Mouse (Mus musculus): ENCODE results near the gene Slitrk2. TPM values are rescaled to one million over a fixed set of nuclear protein-coding genes. Genes with fewer than 3 reads are reported as not detected.

Slitrk2 gene
- 0.12 TPM in 2 replicates for total RNA-seq (2017)

GRCm38 (mm10) chrX:66648911-66649620, at the start of gene Slitrk2:
Gene Slitrk2 (plus strand): TSS chrX:66649318.
- ATAC-seq (ENCODE audit: extremely low read depth, insufficient number of reproducible peaks, low FRiP score, poor library complexity, severe bottlenecking), result no peak

GRCm38 (mm10) chrX:66605490-66605889, 43.6 kb upstream of the Slitrk2 start:
- ATAC-seq (ENCODE audit: extremely low read depth, insufficient number of reproducible peaks, low FRiP score, poor library complexity, severe bottlenecking), result no peak

- no peak for ATAC-seq (ENCODE audit: extremely low read depth, insufficient number of reproducible peaks, low FRiP score, poor library complexity, severe bottlenecking)
These were observed 3.5 kb downstream of the Slitrk2 start for GRCm38 (mm10) chrX:66652455-66653144.

- no peak for ATAC-seq (ENCODE audit: extremely low read depth, insufficient number of reproducible peaks, low FRiP score, poor library complexity, severe bottlenecking)
These were observed 8.2 kb downstream of the Slitrk2 start for GRCm38 (mm10) chrX:66657365-66657764.

DNA sequence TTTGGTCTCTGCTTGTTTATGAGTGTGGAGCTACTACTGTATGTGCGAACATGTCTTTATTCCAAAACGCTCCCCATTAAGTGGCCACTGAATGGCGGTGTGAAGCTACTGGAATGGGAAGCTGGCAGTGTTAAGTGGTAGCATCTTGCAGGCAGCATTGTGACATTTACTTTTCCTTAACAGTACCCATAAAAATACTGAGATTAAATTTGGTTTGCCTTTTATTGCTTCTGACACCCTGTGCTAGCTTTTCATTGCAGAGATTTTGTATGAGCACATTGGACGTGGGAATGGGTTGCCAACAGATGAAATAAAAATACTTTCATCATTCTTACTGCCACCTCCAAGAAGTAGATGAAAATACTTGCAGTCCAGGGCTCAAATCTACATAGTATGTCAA, 27.8 kb downstream of the Slitrk2 start:
- no peak for ATAC-seq (ENCODE audit: extremely low read depth, insufficient number of reproducible peaks, low FRiP score, poor library complexity, severe bottlenecking)

DNA sequence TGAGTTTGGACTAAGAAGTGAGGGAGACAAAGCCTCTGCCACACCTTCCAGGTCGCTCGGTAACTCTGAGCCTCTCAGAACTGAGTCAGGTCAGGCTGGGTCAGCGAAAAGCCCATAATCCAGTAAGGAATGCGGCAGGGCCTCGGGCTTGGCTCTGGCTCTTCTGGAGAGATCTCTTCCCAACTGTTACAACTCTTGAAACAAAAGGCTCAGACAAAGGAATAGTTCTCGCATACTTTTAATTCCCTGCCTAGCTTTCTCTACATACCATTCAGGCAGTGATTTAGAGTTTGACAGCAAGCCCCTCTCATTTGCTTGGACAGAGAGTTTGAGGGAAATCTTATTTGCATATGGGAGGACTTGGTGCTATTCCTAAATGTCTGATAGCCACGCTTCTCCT, 29.5 kb downstream of the Slitrk2 start:
- no peak for ATAC-seq (ENCODE audit: extremely low read depth, insufficient number of reproducible peaks, low FRiP score, poor library complexity, severe bottlenecking)

Measured in neutrophil, adult 5-6 weeks (primary cell).